Mouse (Mus musculus): Measurements from ENCODE around the gene Slc18a3. TPM values are rescaled to one million over a fixed set of nuclear protein-coding genes. Genes with fewer than 3 reads are reported as not detected.

The Slc18a3 gene
- not detected in 2 replicates for polyA plus RNA-seq (2012; ENCODE audit: insufficient read depth, insufficient read length, missing spikeins)

DNA sequence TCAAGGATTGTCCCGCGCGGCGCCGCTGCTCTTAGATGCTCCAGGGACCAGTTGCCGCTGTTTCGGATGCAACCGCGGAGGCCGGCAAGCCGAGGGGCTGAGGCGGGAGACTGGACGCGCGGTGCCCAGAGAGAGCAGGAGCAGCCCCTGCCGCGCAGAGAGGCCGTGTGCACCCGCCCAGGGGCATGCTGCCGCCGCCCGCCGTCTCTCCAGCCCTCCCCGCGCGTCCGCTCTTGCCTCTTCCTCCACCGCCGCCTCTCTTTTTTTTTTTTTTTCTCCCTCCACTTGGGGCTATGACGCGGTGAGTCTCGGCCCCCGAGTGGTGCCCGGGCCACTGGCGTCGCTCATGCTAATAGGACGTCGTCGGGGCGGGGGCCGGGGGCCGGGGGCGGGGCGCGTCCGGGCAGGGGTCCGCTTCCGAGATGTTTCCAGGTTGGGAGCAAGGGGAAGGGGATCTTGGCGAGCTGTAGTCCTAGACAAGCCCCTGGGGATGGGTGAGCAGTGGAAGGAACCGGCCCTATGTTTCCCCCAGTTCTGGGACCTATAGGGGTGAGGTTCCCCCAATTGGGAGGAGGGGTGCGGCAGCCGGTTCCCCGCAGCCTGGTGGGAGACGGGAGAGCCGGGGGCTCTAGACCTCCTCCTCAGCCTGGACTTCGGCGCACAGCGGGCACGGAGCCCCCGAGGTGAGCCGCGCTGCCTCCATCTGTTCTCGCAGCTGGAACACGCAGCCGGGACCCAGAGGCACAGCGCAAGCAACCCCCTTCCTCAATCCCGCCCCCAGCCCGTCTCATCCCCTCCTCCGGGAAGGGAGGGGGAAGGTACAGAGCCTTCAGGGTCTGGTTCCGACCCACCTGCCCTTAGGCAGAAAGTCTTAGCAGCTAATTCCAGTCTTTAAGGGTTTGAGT is at the start of gene Slc18a3:
Gene Slc18a3, minus strand, starts transcription at position 250 of the 905 bp plus-strand sequence.
- no peaks in the 10 kb centered on the region for H3K4me1 ChIP-seq (ENCODE audit: control insufficient read depth, insufficient read depth, insufficient read length, low read length)
- no peak within 1 kb of the TSS for H3K27ac ChIP-seq (replicated peaks; ENCODE audit: low read depth, low read length)
- H3K4me3 ChIP-seq (ENCODE audit: insufficient read depth, low read depth, low read length), result no peak within 1 kb of the TSS

DNA sequence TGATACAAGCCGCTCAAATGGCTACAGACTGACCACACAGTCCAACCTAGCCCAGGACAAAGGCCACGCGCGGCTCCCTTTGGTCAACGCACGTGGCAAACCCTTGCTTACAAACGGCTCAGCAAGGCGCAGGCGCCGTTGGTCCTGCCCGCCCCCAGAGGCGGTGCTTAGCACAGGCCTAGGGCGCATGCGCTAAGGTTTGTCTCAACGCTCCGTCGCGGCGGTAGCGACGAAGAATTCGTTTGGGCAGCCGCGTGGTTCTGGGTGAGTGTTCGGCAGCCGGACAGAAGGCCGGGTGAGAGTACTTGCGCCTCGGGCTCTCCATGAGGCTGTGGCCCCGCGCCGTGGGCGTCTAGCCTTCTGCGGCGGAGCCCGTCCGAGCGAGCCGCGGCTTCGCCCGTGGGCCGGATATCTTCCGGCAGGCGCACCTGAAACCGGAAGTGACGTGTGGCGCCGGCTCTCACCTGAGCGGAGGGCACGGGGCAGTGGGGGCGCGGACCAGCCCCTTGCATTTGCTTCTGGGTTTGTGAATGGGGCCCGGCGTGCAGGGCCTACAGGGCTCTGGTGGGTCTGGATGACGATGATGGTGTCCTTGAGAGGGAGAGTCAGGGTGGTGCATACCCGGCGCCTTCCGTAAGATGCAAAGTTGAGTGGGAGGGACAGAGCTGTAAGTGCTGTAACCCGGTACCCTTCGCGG is 48.8 kb upstream of the Slc18a3 start, which contains the start of gene Ercc6:
Gene Ercc6, plus strand, starts transcription at position 186 of the 697 bp plus-strand sequence.
- Histone ChIP-seq H3K4me3 (ENCODE audit: insufficient read depth, low read depth, low read length) (peak within 1 kb of the TSS; percentile 90), H3K27ac (replicated peaks; ENCODE audit: low read depth, low read length) (no peak within 1 kb of the TSS), H3K4me1 (ENCODE audit: control insufficient read depth, insufficient read depth, insufficient read length, low read length) (0 out of 2 replicates have a peak, but pooled peaks cover 5% of the 10 kb centered on the region)

DNA sequence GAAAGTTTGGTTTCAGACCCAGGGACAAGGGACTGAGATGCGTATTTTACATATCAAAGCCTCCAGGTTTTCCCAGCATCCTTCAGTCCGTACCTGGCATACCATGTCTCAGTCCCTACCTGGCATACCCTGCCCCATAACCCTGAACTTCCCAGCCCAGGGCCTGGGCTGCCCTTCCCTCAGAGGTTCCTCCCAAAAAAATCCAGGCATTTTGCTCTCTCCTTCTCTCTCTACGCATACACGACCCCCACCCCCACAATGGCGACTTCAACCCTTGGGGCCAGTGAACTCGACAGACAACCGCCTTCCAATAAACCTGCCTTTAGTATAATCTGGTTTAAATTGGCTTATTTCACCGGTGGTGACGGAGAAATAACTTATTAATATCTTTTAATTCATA is 48.3 kb upstream of the Slc18a3 start:
- 0 out of 2 replicates have a peak, but pooled peaks cover 5% of the 10 kb centered on the region for H3K4me1 ChIP-seq (ENCODE audit: control insufficient read depth, insufficient read depth, insufficient read length, low read length)
- H3K27ac ChIP-seq (replicated peaks; ENCODE audit: low read depth, low read length), result no peak overlapping the region
- no peak overlapping the region for H3K4me3 ChIP-seq (ENCODE audit: insufficient read depth, low read depth, low read length)

DNA sequence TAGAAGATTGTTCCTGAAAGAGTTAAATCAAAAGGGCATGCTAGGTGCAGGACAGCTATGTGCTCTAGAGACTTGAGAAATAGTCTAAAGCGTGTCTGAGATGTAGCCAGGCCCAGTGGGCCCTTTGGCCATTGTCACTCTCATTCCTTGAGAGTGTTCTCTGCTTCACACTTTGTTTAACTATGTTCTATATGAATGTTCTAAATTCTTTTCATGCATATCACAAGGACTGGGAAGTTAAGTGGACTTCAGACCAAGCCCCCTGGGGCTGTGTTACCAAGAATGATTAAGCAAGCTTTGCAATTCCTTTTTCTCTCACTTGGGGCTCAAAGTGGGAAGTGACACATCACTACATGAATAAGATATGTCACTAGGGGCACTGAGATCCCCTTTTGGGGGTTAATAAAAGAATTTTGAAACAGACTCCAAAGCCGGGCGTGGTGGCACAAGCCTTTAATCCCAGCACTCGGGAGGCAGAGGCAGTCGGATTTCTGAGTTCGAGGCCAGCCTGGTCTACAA is 44.9 kb upstream of the Slc18a3 start:
- Histone ChIP-seq H3K27ac (replicated peaks; ENCODE audit: low read depth, low read length) (no peak overlapping the region), H3K4me3 (ENCODE audit: insufficient read depth, low read depth, low read length) (no peak overlapping the region)

DNA sequence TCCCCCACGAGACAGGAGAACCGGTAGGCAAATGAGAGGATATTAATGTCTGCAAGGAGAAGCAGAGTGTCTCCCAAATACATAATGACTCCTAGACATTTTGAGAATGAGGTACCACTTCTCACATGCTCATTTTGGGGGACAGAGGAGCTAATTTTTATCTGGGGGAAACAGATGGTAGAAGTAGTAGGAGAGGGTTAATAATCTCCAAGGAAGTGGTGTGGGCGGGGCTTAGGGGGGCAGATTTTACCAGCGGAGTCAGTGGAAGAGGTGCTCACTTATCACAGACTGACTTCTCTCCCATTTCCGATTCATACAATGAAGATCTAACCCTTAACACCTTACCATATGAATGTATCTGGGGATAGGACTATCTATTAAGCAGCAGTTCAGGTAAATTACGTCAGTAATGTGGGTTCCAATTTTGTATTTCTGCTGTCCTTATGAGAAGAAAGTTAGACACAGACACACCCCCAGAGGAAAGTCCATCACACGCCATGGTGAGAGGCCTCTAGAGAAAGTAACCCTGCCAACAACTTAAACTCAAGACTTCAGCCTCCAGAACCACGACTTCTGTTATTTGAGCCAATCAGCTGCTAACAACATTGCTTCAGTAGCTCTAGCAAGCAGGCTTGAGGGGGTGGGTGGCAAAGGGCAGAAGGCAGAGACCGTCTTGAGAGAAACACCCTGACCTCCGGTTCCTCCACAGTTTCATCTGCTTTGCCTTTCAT is 43.6 kb upstream of the Slc18a3 start:
- Histone ChIP-seq H3K4me3 (ENCODE audit: insufficient read depth, low read depth, low read length) (no peak overlapping the region), H3K4me1 (ENCODE audit: control insufficient read depth, insufficient read depth, insufficient read length, low read length) (0 out of 2 replicates have a peak, but pooled peaks cover 3% of the 10 kb centered on the region), H3K27ac (replicated peaks; ENCODE audit: low read depth, low read length) (no peak overlapping the region)

More for the DNA sequence above, 44.9 kb upstream of the Slc18a3 start:
- H3K4me1 ChIP-seq (ENCODE audit: control insufficient read depth, insufficient read depth, insufficient read length, low read length), result 0 out of 2 replicates have a peak, but pooled peaks cover 3% of the 10 kb centered on the region

DNA sequence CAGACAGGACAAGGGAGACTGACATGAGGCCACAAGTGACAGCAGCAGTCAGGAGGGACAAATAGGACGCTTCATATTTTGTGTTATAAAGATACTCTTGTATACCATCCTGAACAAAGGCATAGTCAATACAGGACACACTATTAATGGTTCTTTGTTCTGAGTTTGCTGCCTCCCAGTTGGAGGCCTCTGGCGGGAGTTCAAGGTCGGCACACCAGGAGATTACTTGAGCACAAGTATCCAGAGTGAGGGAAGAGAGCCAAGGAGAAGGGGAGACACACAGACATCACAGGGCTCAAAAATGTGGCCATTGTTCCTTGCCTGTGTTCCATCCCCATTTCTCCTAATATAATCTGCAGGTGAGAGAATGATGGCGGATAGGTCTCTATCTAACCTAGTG is 42.6 kb upstream of the Slc18a3 start:
- no peaks in the 10 kb centered on the region for H3K4me1 ChIP-seq (ENCODE audit: control insufficient read depth, insufficient read depth, insufficient read length, low read length)
- no peak overlapping the region for H3K27ac ChIP-seq (replicated peaks; ENCODE audit: low read depth, low read length)
- no peak overlapping the region for H3K4me3 ChIP-seq (ENCODE audit: insufficient read depth, low read depth, low read length)

DNA sequence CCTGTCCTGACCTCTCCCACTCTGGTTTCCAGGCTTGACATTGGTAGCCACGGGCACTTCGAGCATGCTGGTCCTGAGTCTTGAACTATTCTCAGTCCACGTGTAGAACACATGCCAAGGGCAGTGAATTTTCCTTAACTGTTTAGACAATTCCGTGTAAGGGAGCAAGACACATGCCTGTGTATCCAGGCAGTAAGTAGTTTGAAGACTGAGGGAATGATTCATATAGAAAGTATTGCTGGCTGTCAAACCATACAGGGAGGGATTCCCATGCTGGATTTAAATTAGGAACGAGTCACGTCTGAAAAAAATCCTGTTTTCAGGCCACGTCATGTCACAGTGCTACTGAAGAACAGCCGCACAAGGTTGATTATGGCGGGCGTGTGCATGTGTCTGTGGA is 41.7 kb upstream of the Slc18a3 start:
- Histone ChIP-seq H3K4me3 (ENCODE audit: insufficient read depth, low read depth, low read length) (no peak overlapping the region), H3K4me1 (ENCODE audit: control insufficient read depth, insufficient read depth, insufficient read length, low read length) (no peaks in the 10 kb centered on the region), H3K27ac (replicated peaks; ENCODE audit: low read depth, low read length) (no peak overlapping the region)

DNA sequence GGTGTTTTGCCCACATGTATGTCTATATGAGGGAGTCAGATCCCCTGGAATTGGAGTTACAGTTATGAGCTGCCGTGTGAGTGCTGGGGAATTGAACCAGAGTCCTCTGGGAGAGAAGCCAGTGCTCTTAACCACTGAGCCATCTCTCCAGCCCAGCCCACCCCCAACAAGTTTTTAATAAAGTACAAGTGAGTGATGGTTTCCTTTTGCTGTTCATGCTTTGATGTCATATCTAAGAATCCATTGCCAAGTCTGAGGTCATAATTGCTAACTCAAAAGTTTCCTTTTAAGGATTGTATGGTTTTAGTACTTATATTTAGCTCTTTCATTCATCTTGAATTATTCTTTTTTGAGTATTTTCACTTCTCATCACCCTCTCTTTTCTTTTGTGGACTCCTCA is 39.2 kb upstream of the Slc18a3 start:
- H3K4me3 ChIP-seq (ENCODE audit: insufficient read depth, low read depth, low read length), result no peak overlapping the region
- H3K27ac ChIP-seq (replicated peaks; ENCODE audit: low read depth, low read length), result no peak overlapping the region
- H3K4me1 ChIP-seq (ENCODE audit: control insufficient read depth, insufficient read depth, insufficient read length, low read length), result no peaks in the 10 kb centered on the region

DNA sequence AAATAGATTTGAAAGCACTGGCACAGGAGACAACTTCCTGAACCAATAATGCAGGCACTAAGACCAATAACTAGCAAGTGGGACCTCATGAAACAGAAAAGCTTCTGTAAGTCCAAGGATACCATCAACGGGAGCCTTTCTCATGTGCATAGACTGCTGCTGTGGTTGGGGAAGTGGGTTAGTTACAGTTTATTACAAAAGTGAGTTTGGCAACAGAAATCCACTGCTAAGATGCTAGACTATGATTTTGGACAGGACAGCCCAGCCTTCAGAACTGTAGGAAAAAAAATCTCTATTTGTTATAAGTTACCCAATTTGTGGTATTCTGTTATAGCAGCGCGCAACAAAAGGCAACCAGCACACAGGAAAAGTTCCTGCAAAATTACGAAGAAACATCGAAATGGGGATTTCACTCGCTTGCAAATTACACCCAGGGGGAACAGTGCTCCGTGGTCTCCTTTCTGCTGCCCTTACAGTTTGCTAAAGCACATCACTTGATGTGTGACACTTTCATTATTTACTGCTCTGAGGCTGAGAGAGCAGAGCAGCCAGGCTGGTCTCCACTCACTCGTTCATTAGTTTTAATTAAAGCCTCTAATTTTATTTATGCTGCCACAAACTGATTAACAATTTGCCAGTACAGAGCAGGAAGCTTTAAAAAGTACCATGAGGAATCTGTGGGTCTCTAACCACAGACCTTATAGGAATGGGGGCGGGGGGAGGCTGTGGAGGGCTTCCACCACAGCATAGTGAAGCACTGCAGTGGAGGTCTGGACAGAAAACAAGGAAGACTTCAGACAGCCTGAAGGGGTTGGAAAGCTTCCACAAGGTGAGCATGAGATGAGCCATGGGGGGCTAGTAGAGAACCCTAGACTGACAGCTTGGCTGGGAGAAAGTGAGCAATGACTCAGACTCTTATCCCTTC is 38.4 kb upstream of the Slc18a3 start:
- Histone ChIP-seq H3K27ac (replicated peaks; ENCODE audit: low read depth, low read length) (no peak overlapping the region), H3K4me1 (ENCODE audit: control insufficient read depth, insufficient read depth, insufficient read length, low read length) (no peaks in the 10 kb centered on the region), H3K4me3 (ENCODE audit: insufficient read depth, low read depth, low read length) (no peak overlapping the region)

DNA sequence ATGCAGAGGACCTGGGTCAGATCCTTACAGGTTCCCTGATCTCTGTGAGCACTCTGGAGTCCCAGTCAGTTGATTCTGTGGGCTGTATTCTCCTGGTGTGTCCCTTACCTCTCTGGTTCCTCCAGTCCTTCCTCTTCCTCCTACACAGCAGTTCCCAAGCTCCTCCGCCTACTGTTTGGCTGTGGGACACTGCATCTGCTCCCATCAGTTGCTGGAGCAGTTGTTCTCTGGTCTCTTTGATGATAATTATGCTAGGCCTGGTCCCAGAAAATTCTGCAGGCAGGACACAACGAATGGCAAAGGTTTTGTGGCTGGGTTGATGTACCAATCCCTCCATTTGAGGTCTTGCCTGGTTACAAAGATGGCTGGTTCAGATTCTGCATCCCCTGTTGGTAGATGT is 36.7 kb upstream of the Slc18a3 start:
- Histone ChIP-seq H3K27ac (replicated peaks; ENCODE audit: low read depth, low read length) (no peak overlapping the region), H3K4me1 (ENCODE audit: control insufficient read depth, insufficient read depth, insufficient read length, low read length) (no peaks in the 10 kb centered on the region), H3K4me3 (ENCODE audit: insufficient read depth, low read depth, low read length) (no peak overlapping the region)

DNA sequence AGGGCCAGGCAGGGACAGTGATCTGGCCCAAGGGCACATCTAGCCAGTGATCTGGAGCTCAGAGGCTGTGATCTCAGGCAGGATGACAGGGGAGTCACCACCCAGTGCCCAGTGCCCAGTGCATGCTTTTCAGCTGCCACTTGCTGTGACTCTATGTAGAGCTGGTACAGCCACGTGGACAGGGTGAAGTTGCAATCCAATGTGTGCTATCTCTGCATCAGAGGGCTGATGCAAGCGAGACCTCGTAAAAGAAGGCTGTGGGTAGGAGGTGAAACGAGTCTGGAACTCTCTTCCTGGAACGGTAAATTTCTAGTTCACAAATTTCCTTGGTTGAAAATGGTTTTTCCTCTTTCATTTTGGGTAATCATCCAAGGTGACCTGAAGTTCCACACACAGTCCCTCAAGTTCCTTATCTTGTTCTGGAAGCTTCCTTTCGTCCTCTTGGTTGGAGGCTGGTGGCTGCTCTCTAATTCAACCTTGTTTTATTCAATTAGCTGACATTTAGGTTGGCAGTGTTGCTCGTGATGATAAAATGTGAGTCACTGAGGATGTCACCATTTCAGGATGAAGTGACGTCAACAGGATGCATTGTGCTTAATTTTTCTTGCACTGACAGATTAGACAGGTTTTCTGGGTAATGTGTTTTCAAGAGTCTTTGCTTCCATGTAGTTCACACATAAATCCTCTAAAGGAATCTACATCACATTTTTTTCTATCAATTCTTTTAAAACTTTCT is 31.6 kb upstream of the Slc18a3 start:
- Histone ChIP-seq H3K4me1 (ENCODE audit: control insufficient read depth, insufficient read depth, insufficient read length, low read length) (no peaks in the 10 kb centered on the region), H3K4me3 (ENCODE audit: insufficient read depth, low read depth, low read length) (no peak overlapping the region), H3K27ac (replicated peaks; ENCODE audit: low read depth, low read length) (no peak overlapping the region)

DNA sequence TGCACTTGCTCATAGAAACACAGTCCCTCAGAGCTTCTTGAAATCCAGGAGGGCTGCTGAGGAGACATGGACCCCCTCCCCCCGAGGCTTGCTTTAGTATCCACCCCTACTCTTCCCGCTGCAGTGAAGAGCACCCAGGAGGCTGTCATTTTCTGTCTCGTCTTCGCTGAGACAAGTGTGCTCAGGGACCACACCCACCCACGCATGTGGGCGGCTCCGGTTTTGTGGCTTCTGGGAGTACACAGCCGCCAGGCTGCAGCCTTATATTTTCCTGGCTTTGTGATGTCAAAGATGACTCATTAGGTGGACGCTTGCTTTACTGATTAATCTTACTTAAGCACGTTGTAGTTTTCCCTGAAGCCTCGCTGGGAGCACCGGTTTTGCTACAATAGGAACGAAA is 27.9 kb upstream of the Slc18a3 start:
- no peak overlapping the region for H3K4me3 ChIP-seq (ENCODE audit: insufficient read depth, low read depth, low read length)
- no peaks in the 10 kb centered on the region for H3K4me1 ChIP-seq (ENCODE audit: control insufficient read depth, insufficient read depth, insufficient read length, low read length)
- H3K27ac ChIP-seq (replicated peaks; ENCODE audit: low read depth, low read length), result no peak overlapping the region

DNA sequence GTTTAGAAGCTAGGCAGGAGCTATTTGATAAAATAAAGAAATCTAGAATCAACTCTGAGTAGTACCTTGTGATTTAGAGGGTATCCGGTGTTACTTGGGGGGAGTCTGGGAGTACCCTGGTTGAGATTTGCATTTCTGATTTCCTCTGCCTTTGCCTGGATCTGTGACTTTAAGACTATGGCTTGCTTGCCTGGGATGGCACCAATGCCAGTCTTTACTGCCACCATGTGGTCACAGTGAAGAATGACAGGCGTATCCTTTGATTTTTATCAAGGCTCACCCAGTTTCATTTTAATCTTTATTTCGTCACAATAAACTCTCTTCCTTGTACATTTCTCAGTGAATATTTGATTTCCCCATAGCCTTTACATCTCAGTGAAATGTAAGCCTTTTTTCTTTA is 17.4 kb upstream of the Slc18a3 start:
- H3K4me1 ChIP-seq (ENCODE audit: control insufficient read depth, insufficient read depth, insufficient read length, low read length), result no peaks in the 10 kb centered on the region
- H3K4me3 ChIP-seq (ENCODE audit: insufficient read depth, low read depth, low read length), result no peak overlapping the region
- no peak overlapping the region for H3K27ac ChIP-seq (replicated peaks; ENCODE audit: low read depth, low read length)
